Comparison of ENCODE assay signal across 14 mouse cellular contexts in genomic region chr8:109248356-109248755, GRCm38 (mm10).
DNase-seq lines count a peak whose midpoint lies in the region; ATAC-seq lines count a peak whose summit lies in the region.
"Had no signal": no experiment of that assay in that cellular context is flagged by ENCODE, and none has a peak within 500 bp of the region (broad histone marks: within the 10 kb centered on the region; RNA-seq: fewer than 3 reads in every experiment).

No protein-coding gene starts in this region.

- peak overlapping the region; percentile 57 for H3K4me2 ChIP-seq in hindbrain, embryonic 13.5 days
- H3K4me2 ChIP-seq in forebrain, embryonic 14.5 days (ENCODE audit: low read length): peak overlapping the region; percentile 43
- peak overlapping the region; percentile 57 for H3K4me2 ChIP-seq in hindbrain, embryonic 14.5 days (replicated peaks)
- peak overlapping the region; percentile 66 for H3K4me2 ChIP-seq in neural tube, embryonic 12.5 days (replicated peaks)
- H3K4me2 ChIP-seq: embryonic facial prominence, embryonic 15.5 days had no signal

- no peaks in the 10 kb centered on the region for H3K27me3 ChIP-seq in hindbrain, embryonic 13.5 days
- no peaks in the 10 kb centered on the region for H3K27me3 ChIP-seq in hindbrain, embryonic 10.5 days (ENCODE audit: insufficient read depth, poor library complexity, severe bottlenecking)
- no peaks in the 10 kb centered on the region for H3K27me3 ChIP-seq in forebrain, embryonic 14.5 days (replicated peaks; ENCODE audit: control insufficient read depth, insufficient read depth, low read length)
- no peaks in the 10 kb centered on the region for H3K27me3 ChIP-seq in hindbrain, embryonic 14.5 days (ENCODE audit: control insufficient read depth, insufficient read depth, low read length)
- H3K27me3 ChIP-seq in neural tube, embryonic 12.5 days (replicated peaks): no peaks in the 10 kb centered on the region
- H3K27me3 ChIP-seq: embryonic facial prominence, embryonic 15.5 days had no signal

- H3K9ac ChIP-seq in hindbrain, embryonic 13.5 days: peak overlapping the region; percentile 75
- H3K9ac ChIP-seq in forebrain, embryonic 14.5 days (ENCODE audit: low read length): peak overlapping the region; percentile 32
- peak overlapping the region; percentile 67 for H3K9ac ChIP-seq in hindbrain, embryonic 14.5 days
- peak overlapping the region; percentile 58 for H3K9ac ChIP-seq in neural tube, embryonic 12.5 days
- H3K9ac ChIP-seq: embryonic facial prominence, embryonic 15.5 days had no signal

- ATAC-seq in hindbrain, embryonic 13.5 days (ENCODE audit: low FRiP score): no peak
- ATAC-seq in forebrain, embryonic 14.5 days: no peak
- ATAC-seq in hindbrain, embryonic 14.5 days (ENCODE audit: low FRiP score): no peak
- no peak for ATAC-seq in neural tube, embryonic 12.5 days (ENCODE audit: low FRiP score, low read depth)

- H3K27ac ChIP-seq in hindbrain, embryonic 13.5 days: peak overlapping the region; percentile 95
- H3K27ac ChIP-seq in hindbrain, embryonic 10.5 days: no peak overlapping the region
- peak overlapping the region; percentile 10; the same call in 1 of the 2 replicates for H3K27ac ChIP-seq in forebrain, embryonic 14.5 days (ENCODE audit: low read depth, low read length)
- peak overlapping the region; percentile 95 for H3K27ac ChIP-seq in hindbrain, embryonic 14.5 days
- H3K27ac ChIP-seq in neural tube, embryonic 12.5 days: peak overlapping the region; percentile 46; the same call in 1 of the 2 replicates
- H3K27ac ChIP-seq: embryonic facial prominence, embryonic 15.5 days; heart, adult 2 months had no signal

- DNase-seq in hindbrain, embryonic 10.5 days (ENCODE audit: low spot score): no peak
- no peak for DNase-seq in forebrain, embryonic 14.5 days (ENCODE audit: low spot score)
- DNase-seq in hindbrain, embryonic 14.5 days (ENCODE audit: low spot score): peak; percentile 52
- no peak for DNase-seq in liver
- no peak for DNase-seq in thymus, postnatal 4 days
- DNase-seq: cerebellum, adult 9-10 months; embryo, embryonic 11 days; heart, adult 2 months; kidney, adult 8-10 months; kidney, postnatal 4 days; lung, adult 18-20 months had no signal

- peak overlapping the region; percentile 49 for H3K4me3 ChIP-seq in hindbrain, embryonic 13.5 days
- no peak overlapping the region for H3K4me3 ChIP-seq in hindbrain, embryonic 10.5 days
- H3K4me3 ChIP-seq in forebrain, embryonic 14.5 days (ENCODE audit: low read depth, low read length): peak overlapping the region; percentile 23
- H3K4me3 ChIP-seq in hindbrain, embryonic 14.5 days (replicated peaks; ENCODE audit: low read length): peak overlapping the region; percentile 41
- peak overlapping the region; percentile 43 for H3K4me3 ChIP-seq in neural tube, embryonic 12.5 days
- H3K4me3 ChIP-seq: embryonic facial prominence, embryonic 15.5 days; heart, adult 2 months had no signal

- 44% methylated on average over 6 of the region's 6 CpGs for WGBS in hindbrain, embryonic 13.5 days
- 86% methylated on average over 6 of the region's 6 CpGs for WGBS in hindbrain, embryonic 10.5 days
- WGBS in forebrain, embryonic 14.5 days: 11% methylated on average over 6 of the region's 6 CpGs
- WGBS in hindbrain, embryonic 14.5 days: 35% methylated on average over 6 of the region's 6 CpGs
- 50% methylated on average over 6 of the region's 6 CpGs for WGBS in neural tube, embryonic 12.5 days

- H3K4me1 ChIP-seq in hindbrain, embryonic 13.5 days (replicated peaks): peaks cover 36% of the 10 kb centered on the region
- peaks cover 11% of the 10 kb centered on the region; the same call in 1 of the 2 replicates for H3K4me1 ChIP-seq in hindbrain, embryonic 10.5 days (replicated peaks)
- H3K4me1 ChIP-seq in forebrain, embryonic 14.5 days (ENCODE audit: control insufficient read depth, insufficient read depth, low read length): peaks cover 11% of the 10 kb centered on the region; the same call in 1 of the 2 replicates
- H3K4me1 ChIP-seq in hindbrain, embryonic 14.5 days (replicated peaks; ENCODE audit: control insufficient read depth, insufficient read depth, low read length): peaks cover 17% of the 10 kb centered on the region
- peaks cover 18% of the 10 kb centered on the region; the same call in 1 of the 2 replicates for H3K4me1 ChIP-seq in neural tube, embryonic 12.5 days

- no peaks in the 10 kb centered on the region for H3K9me3 ChIP-seq in hindbrain, embryonic 13.5 days
- H3K9me3 ChIP-seq in hindbrain, embryonic 10.5 days: no peaks in the 10 kb centered on the region
- H3K9me3 ChIP-seq in forebrain, embryonic 14.5 days (replicated peaks; ENCODE audit: control insufficient read depth, low read length): no peaks in the 10 kb centered on the region
- no peaks in the 10 kb centered on the region for H3K9me3 ChIP-seq in hindbrain, embryonic 14.5 days (ENCODE audit: control insufficient read depth, low read length)
- no peaks in the 10 kb centered on the region for H3K9me3 ChIP-seq in neural tube, embryonic 12.5 days
- H3K9me3 ChIP-seq: embryonic facial prominence, embryonic 15.5 days had no signal

- H3K36me3 ChIP-seq in hindbrain, embryonic 13.5 days: no peaks in the 10 kb centered on the region
- H3K36me3 ChIP-seq in hindbrain, embryonic 10.5 days: no peaks in the 10 kb centered on the region
- no peaks in the 10 kb centered on the region for H3K36me3 ChIP-seq in forebrain, embryonic 14.5 days (ENCODE audit: control insufficient read depth, insufficient read depth, low read length)
- no peaks in the 10 kb centered on the region for H3K36me3 ChIP-seq in hindbrain, embryonic 14.5 days (replicated peaks; ENCODE audit: control insufficient read depth, insufficient read depth)
- H3K36me3 ChIP-seq in neural tube, embryonic 12.5 days: no peaks in the 10 kb centered on the region
- H3K36me3 ChIP-seq: embryonic facial prominence, embryonic 15.5 days had no signal
